Mouse (Mus musculus) forebrain, postnatal 0 days (tissue): ENCODE measurements at regions not wholly inside any gene's neighbourhood (a gene's known extent, or its start where the extent isn't known, plus 50 kb on each side); places are given as distances from the start of the nearest gene placed in this dataset.

Experiments used
- ATAC-seq: fragments of 200-750 bp; cut with Nextera tagmentation; 2 replicates; pipeline ENCODE4 v1.8.0; 2017; ENCODE audit warnings: mild to moderate bottlenecking, moderate library complexity
- DNase-seq: peaks from one replicate; pipeline ENCODE4 v3.0.0-alpha.2; 2015
- H3K27ac ChIP-seq: fragments of 300-500 bp; sonication (generic); 2 replicates; pipeline ENCODE4 v1.5.1; 2014; ENCODE audit warnings: low read depth, mild to moderate bottlenecking, antibody characterized with exemption, low read length, moderate library complexity, mixed read lengths
- H3K27me3 ChIP-seq: fragments of 300-500 bp; sonication (generic); 2 replicates; pipeline ENCODE4 v1.6.1; 2014; ENCODE audit warnings: mild to moderate bottlenecking, low read length, mixed read lengths; ENCODE audit not compliant: insufficient read depth
- H3K36me3 ChIP-seq: fragments of 300-500 bp; sonication (generic); 2 replicates; pipeline ENCODE4 v1.6.1; 2014; ENCODE audit warnings: mild to moderate bottlenecking, moderate library complexity; ENCODE audit not compliant: insufficient read depth
- H3K4me1 ChIP-seq: fragments of 300-500 bp; sonication (generic); 2 replicates; pipeline ENCODE4 v1.6.1; 2014; ENCODE audit warnings: antibody characterized with exemption; ENCODE audit not compliant: insufficient read depth
- H3K4me2 ChIP-seq: fragments of 300-500 bp; sonication (generic); 2 replicates; pipeline ENCODE4 v1.6.1; 2014; ENCODE audit warnings: low read depth, mild to moderate bottlenecking, moderate library complexity
- H3K4me3 ChIP-seq: fragments of 300-500 bp; sonication (generic); 2 replicates; pipeline ENCODE4 v1.5.1; 2014; ENCODE audit warnings: low read depth, low read length, mixed read lengths
- H3K9ac ChIP-seq: fragments of 300-500 bp; sonication (generic); 2 replicates; pipeline ENCODE4 v1.6.1; 2014; ENCODE audit warnings: mild to moderate bottlenecking
- H3K9me3 ChIP-seq: fragments of 300-500 bp; sonication (generic); 2 replicates; pipeline ENCODE4 v1.6.1; 2016; ENCODE audit warnings: low read length
- CTCF ChIP-seq: sonication (generic); IDR thresholded peaks from 2 replicates; pipeline ENCODE4 v1.5.1; 2016; ENCODE audit warnings: antibody characterized with exemption, control low read depth, low read depth
- WGBS: fragments of 180-500 bp; shearing (Covaris S2); extraction: QIAGEN DNeasy Blood & Tissue Kit; methylation state at CpG from one replicate; pipeline ENCODE4 v1.1.7; 2014; 5-methylcytosine and 5-hydroxymethylcytosine counted together

GRCm38 (mm10) chr14:99487981-99488380, 189.5 kb downstream of the Klf5 start:
- Histone ChIP-seq H3K4me2 (no peak overlapping the region), H3K4me1 (no peaks in the 10 kb centered on the region), H3K36me3 (no peaks in the 10 kb centered on the region), H3K9ac (no peak overlapping the region), H3K9me3 (no peaks in the 10 kb centered on the region), H3K4me3 (no peak overlapping the region), H3K27me3 (no peaks in the 10 kb centered on the region), H3K27ac (no peak overlapping the region)
- ATAC-seq, result no peak
- 71% methylated on average over 6 of the region's 6 CpGs for WGBS
- no peak for TF ChIP-seq CTCF
- DNase-seq, result no peak

DNA sequence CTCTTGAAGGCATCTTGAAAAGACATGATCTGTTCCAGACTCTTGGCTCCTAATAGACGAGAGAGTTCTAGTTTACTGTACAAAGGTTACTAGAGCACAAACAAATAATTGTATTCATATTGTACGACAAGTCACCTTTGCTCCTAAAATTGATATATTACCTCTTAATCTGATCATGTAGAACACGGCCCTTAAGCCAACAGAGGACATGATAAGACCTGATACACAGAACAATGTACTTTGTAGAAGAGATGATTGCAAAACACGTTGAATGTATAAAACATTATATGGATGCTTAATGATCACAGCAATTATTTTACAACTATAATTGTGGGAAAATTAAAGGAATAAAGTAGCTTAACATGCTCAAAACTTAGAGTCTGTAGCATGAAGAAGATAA, 194.7 kb downstream of the Klf5 start:
- WGBS, result 91% methylated on average over 4 of the region's 4 CpGs
- H3K27ac ChIP-seq, result no peak overlapping the region
- no peaks in the 10 kb centered on the region for H3K9me3 ChIP-seq
- H3K4me1 ChIP-seq, result no peaks in the 10 kb centered on the region
- H3K36me3 ChIP-seq, result no peaks in the 10 kb centered on the region
- H3K9ac ChIP-seq, result no peak overlapping the region
- H3K4me2 ChIP-seq, result no peak overlapping the region
- DNase-seq (no peak), ATAC-seq (no peak)
- no peak for TF ChIP-seq CTCF
- no peaks in the 10 kb centered on the region for H3K27me3 ChIP-seq
- no peak overlapping the region for H3K4me3 ChIP-seq

- H3K4me3 ChIP-seq, result no peak overlapping the region
- no peak overlapping the region for H3K27ac ChIP-seq
- H3K27me3 ChIP-seq, result no peaks in the 10 kb centered on the region
- TF ChIP-seq CTCF, result no peak
- H3K36me3 ChIP-seq, result no peaks in the 10 kb centered on the region
- H3K9me3 ChIP-seq, result no peaks in the 10 kb centered on the region
- DNase-seq (no peak), ATAC-seq (no peak)
- H3K4me2 ChIP-seq, result no peak overlapping the region
- H3K4me1 ChIP-seq, result no peaks in the 10 kb centered on the region
- 94% methylated on average over 6 of the region's 6 CpGs for WGBS
- H3K9ac ChIP-seq, result no peak overlapping the region
Observed at GRCm38 (mm10) chr14:99493659-99494058, 195.2 kb downstream of the Klf5 start.

DNA sequence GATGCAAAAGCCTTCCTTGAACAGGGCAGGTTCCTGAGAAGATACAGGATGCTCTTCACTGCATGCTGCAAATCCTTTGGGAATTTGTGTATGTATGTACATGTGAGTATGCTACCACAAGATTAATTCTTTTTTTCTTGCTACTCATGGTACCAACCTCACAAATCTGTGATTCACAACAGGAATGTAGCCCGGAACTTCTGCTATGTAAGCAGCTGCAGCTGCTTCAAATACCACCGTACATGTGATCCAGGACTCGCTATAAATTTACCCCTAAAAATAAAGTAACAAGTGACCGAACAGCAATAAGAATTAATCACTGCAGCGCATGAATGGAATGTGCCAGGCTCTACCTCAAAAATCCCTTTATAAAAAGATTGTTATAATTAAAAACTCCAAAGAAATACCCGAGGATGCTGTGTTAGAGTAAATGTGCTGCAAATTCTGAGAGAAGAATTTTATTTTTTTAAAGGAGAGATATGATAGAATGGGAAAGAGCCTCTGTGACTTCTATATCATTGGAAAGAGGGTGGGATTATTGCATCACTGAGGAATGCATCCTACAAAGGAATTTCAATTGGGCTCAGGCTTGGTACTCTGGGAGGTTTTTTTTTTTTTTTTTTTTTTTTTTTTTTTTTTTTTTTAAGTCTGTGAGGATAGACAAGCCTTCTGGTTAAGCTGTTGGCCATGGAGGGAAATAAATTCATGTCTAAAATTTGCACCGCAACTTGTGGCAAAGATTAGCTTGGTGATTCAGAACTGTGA, 201.2 kb downstream of the Klf5 start:
- WGBS, result 68% methylated on average over 7 of the region's 7 CpGs
- no peak for DNase-seq

DNA sequence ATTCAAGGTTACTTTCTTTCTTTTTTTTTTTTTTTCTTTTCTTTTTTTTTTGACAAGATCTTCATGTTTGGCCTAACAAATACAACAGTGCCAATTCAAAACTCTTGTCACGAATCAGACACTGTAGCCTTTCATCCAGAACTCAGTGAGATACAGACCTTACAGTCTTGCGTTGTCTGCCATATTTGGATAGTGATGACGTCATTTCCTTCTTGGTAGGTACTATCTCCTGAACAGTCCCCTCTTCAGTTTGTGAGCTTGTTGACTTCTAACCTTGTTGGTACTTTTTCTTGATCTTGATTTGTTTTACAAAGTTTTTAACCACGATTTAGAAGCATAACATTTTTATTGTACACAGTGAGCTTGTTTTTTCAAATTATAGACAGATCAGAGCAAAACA, 206.4 kb downstream of the Klf5 start:
- TF ChIP-seq CTCF, result no peak
- 60% methylated on average over 4 of the region's 4 CpGs for WGBS
- Histone ChIP-seq H3K4me2 (no peak overlapping the region), H3K36me3 (no peaks in the 10 kb centered on the region), H3K9me3 (no peaks in the 10 kb centered on the region), H3K9ac (no peak overlapping the region), H3K4me3 (no peak overlapping the region), H3K27me3 (no peaks in the 10 kb centered on the region), H3K27ac (no peak overlapping the region), H3K4me1 (no peaks in the 10 kb centered on the region)
- DNase-seq, result no peak
- no peak for ATAC-seq

More for the DNA sequence above, 201.2 kb downstream of the Klf5 start:
- Histone ChIP-seq H3K36me3 (no peaks in the 10 kb centered on the region), H3K4me2 (no peak overlapping the region), H3K4me3 (no peak overlapping the region), H3K27ac (no peak overlapping the region), H3K9me3 (no peaks in the 10 kb centered on the region), H3K4me1 (no peaks in the 10 kb centered on the region), H3K27me3 (no peaks in the 10 kb centered on the region), H3K9ac (no peak overlapping the region)
- ATAC-seq, result no peak
- TF ChIP-seq CTCF, result no peak

- no peaks in the 10 kb centered on the region for H3K36me3 ChIP-seq
- H3K27ac ChIP-seq, result no peak overlapping the region
- ATAC-seq, result no peak
- H3K9ac ChIP-seq, result no peak overlapping the region
- TF ChIP-seq CTCF, result no peak
- no peaks in the 10 kb centered on the region for H3K4me1 ChIP-seq
- WGBS, result 45% methylated on average over 3 of the region's 3 CpGs
- no peak overlapping the region for H3K4me2 ChIP-seq
- no peaks in the 10 kb centered on the region for H3K9me3 ChIP-seq
- DNase-seq, result no peak
- H3K4me3 ChIP-seq, result no peak overlapping the region
- no peaks in the 10 kb centered on the region for H3K27me3 ChIP-seq
Observed at GRCm38 (mm10) chr14:99509696-99510536, 211.4 kb downstream of the Klf5 start.

DNA sequence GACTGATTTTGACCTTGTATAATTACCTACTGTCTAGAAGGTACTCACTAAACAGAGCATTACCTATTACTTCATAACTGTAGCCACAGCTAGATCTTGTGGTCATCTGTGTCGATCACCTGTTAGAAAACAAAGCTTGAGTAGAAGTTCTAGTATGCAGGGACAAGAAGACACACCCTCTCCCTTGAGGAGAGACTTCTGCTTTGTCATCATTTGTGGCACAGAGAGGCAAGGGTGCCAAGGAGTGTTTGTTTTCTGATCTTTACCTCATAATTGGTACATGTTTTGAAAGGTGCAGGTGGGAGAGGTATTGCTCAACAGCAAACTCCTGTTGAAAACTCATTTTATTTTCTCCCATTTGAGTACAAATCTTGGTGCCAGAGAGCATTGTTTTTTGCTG, 217.0 kb downstream of the Klf5 start:
- Histone ChIP-seq H3K4me1 (no peaks in the 10 kb centered on the region), H3K4me3 (no peak overlapping the region), H3K27ac (no peak overlapping the region), H3K9me3 (no peaks in the 10 kb centered on the region), H3K27me3 (no peaks in the 10 kb centered on the region), H3K36me3 (no peaks in the 10 kb centered on the region), H3K4me2 (no peak overlapping the region), H3K9ac (no peak overlapping the region)
- no peak for TF ChIP-seq CTCF
- DNase-seq, result no peak
- no peak for ATAC-seq
- 98% methylated on average over 1 of the region's 1 CpGs for WGBS
